Mouse (Mus musculus): ENCODE measurements at regions not wholly inside any gene's neighbourhood (a gene's known extent, or its start where the extent isn't known, plus 50 kb on each side); places are given as distances from the start of the nearest gene placed in this dataset.

DNA sequence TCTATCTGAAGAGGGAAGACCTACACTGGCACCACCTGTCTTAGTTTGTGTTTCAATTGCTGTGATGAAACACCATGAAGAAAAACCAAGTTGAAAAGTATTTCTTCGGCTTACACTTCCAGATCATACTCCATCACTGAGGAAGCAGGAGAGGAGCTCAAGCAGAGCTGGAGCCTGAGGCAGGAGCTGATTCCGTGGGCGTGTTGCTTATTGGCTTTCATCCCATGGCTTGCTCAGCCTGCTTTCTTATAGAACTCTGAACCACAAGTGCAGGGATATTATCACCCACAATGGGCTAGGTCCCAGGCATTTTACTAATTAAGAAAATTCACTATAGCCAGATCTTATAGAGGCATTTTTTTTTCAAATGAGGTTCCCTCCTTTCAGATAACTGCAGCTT lies 384.7 kb downstream of the Rfpl4b start:
- H3K4me2 ChIP-seq (ENCODE audit: low read length): no peak overlapping the region
- H3K27ac ChIP-seq: no peak overlapping the region
- no peaks in the 10 kb centered on the region for H3K4me1 ChIP-seq (replicated peaks; ENCODE audit: insufficient read depth, low read length)
- DNase-seq (ENCODE audit: low spot score): no peak
- ATAC-seq (replicated peaks; ENCODE audit: low FRiP score, low read depth): no peak
- H3K36me3 ChIP-seq (ENCODE audit: insufficient read depth, low read length): no peaks in the 10 kb centered on the region
- no peak for TF ChIP-seq CTCF (IDR thresholded peaks at IDR 0.05; ENCODE audit: low read depth)
- H3K27me3 ChIP-seq (ENCODE audit: insufficient read depth, low read length): no peaks in the 10 kb centered on the region
- H3K9ac ChIP-seq (ENCODE audit: low read depth, low read length): no peak overlapping the region
- no peak overlapping the region for H3K4me3 ChIP-seq (replicated peaks; ENCODE audit: low read depth, low read length)
- WGBS: 77% methylated on average over 3 of the region's 3 CpGs
- no peaks in the 10 kb centered on the region; the same call in 1 of the 2 replicates for H3K9me3 ChIP-seq (replicated peaks; ENCODE audit: low read length)

DNA sequence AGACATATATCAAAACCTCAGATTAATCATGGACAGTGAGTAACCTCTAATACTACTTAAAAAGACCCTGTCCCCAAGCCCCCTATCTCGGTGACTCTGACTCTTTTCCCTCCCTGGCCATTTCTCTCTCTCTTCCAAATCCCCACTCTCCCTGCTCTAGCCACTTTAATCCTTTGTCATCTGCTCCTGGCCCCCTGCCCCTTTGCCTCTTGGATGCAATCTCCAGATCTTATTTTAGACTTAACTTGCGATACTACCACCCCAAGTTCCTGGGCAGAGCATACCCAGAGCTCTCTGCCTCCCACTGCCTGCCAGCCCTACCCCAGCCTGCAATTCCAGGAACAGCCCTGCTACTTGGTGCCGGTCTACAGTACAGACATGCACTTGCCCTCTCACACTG lies 400.0 kb downstream of the Rfpl4b start:
- Histone ChIP-seq H3K9ac (ENCODE audit: low read depth, low read length) (no peak overlapping the region), H3K4me1 (replicated peaks; ENCODE audit: insufficient read depth, low read length) (no peaks in the 10 kb centered on the region), H3K27me3 (ENCODE audit: insufficient read depth, low read length) (no peaks in the 10 kb centered on the region), H3K9me3 (replicated peaks; ENCODE audit: low read length) (no peaks in the 10 kb centered on the region), H3K27ac (no peak overlapping the region), H3K4me3 (replicated peaks; ENCODE audit: low read depth, low read length) (no peak overlapping the region), H3K4me2 (ENCODE audit: low read length) (no peak overlapping the region), H3K36me3 (ENCODE audit: insufficient read depth, low read length) (no peaks in the 10 kb centered on the region)
- WGBS: 89% methylated on average over 3 of the region's 3 CpGs
- DNase-seq (ENCODE audit: low spot score): no peak
- no peak for ATAC-seq (replicated peaks; ENCODE audit: low FRiP score, low read depth)
- no peak for TF ChIP-seq CTCF (IDR thresholded peaks at IDR 0.05; ENCODE audit: low read depth)

DNA sequence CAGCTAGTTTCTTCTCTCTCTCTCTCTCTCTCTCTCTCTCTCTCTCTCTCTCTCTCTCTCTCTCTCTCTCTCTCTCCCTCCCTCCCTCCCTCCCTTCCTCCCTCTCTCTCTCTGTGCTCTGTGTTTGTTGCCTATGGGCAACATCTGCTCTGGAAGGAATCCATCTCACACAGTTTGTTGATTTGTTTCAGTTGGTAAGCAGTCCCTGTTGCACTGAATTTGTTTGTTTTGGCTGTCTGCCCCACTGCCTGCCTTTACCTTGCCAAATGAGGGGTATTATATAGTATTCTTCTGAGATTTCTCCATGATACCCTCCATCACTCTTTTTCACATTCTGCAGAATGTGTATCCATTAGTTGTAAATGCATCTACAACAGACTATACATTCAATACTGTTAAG lies 401.8 kb downstream of the Rfpl4b start:
- no peak for DNase-seq (ENCODE audit: low spot score)
- no peak for TF ChIP-seq CTCF (IDR thresholded peaks at IDR 0.05; ENCODE audit: low read depth)
- Histone ChIP-seq H3K9me3 (replicated peaks; ENCODE audit: low read length) (no peaks in the 10 kb centered on the region), H3K4me1 (replicated peaks; ENCODE audit: insufficient read depth, low read length) (no peaks in the 10 kb centered on the region), H3K36me3 (ENCODE audit: insufficient read depth, low read length) (no peaks in the 10 kb centered on the region), H3K27ac (no peak overlapping the region), H3K4me3 (replicated peaks; ENCODE audit: low read depth, low read length) (no peak overlapping the region), H3K4me2 (ENCODE audit: low read length) (no peak overlapping the region), H3K27me3 (ENCODE audit: insufficient read depth, low read length) (no peaks in the 10 kb centered on the region), H3K9ac (ENCODE audit: low read depth, low read length) (no peak overlapping the region)
- no peak for ATAC-seq (replicated peaks; ENCODE audit: low FRiP score, low read depth)

DNA sequence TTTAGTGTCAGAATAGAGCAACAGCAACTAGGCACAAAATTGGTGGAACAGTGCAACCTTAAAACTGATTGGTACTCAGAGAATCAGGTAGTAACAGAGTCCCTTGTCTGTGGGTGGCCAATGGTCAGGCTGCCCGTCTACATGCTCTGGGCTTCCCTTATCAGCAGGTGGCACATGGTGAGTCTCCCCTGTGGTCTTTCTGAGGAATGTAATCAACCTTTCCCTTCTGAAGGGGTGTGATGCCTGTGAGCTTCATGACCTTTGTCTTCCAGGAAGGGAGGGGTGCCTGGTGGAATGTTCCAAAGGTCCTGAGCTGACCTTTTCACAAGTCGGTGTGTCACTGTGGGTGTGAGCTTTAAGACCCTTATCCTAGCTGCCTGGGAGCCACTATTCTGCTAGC lies 438.4 kb downstream of the Rfpl4b start:
- WGBS: 41% methylated on average over 2 of the region's 2 CpGs
- ATAC-seq (replicated peaks; ENCODE audit: low FRiP score, low read depth): no peak
- no peak overlapping the region for H3K4me2 ChIP-seq (ENCODE audit: low read length)
- no peaks in the 10 kb centered on the region for H3K27me3 ChIP-seq (ENCODE audit: insufficient read depth, low read length)
- no peak overlapping the region for H3K27ac ChIP-seq
- no peak overlapping the region for H3K9ac ChIP-seq (ENCODE audit: low read depth, low read length)
- no peaks in the 10 kb centered on the region for H3K9me3 ChIP-seq (replicated peaks; ENCODE audit: low read length)
- H3K4me1 ChIP-seq (replicated peaks; ENCODE audit: insufficient read depth, low read length): no peaks in the 10 kb centered on the region
- no peaks in the 10 kb centered on the region for H3K36me3 ChIP-seq (ENCODE audit: insufficient read depth, low read length)
- no peak for TF ChIP-seq CTCF (IDR thresholded peaks at IDR 0.05; ENCODE audit: low read depth)
- no peak for DNase-seq (ENCODE audit: low spot score)
- no peak overlapping the region for H3K4me3 ChIP-seq (replicated peaks; ENCODE audit: low read depth, low read length)

DNA sequence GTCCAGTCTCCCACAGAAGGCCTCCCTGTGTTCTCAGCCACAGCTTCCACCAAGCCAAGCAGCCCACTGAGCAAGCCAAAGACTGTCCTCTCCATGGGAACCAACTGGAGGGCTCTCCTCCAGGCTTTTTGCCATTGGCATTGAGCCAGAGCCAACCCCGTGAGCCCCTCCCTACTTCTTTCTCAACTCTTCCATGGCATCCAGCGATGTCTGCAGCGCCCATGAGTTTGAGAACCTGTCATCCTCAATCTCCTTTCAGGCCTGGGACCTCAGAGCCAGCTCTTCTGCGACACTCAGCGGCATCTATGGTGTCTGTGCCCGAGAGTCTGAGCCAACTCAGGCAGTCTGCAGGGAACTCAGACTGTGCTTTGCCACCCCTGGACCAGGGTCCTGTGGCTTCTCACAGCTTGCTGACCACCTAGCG lies 439.7 kb downstream of the Rfpl4b start:
- Histone ChIP-seq H3K9me3 (replicated peaks; ENCODE audit: low read length) (no peaks in the 10 kb centered on the region), H3K36me3 (ENCODE audit: insufficient read depth, low read length) (no peaks in the 10 kb centered on the region), H3K27ac (no peak overlapping the region), H3K4me3 (replicated peaks; ENCODE audit: low read depth, low read length) (no peak overlapping the region), H3K27me3 (ENCODE audit: insufficient read depth, low read length) (no peaks in the 10 kb centered on the region), H3K9ac (ENCODE audit: low read depth, low read length) (no peak overlapping the region), H3K4me1 (replicated peaks; ENCODE audit: insufficient read depth, low read length) (no peaks in the 10 kb centered on the region), H3K4me2 (ENCODE audit: low read length) (no peak overlapping the region)
- no peak for ATAC-seq (replicated peaks; ENCODE audit: low FRiP score, low read depth)
- DNase-seq (ENCODE audit: low spot score): no peak
- 90% methylated on average over 7 of the region's 7 CpGs for WGBS
- TF ChIP-seq CTCF (IDR thresholded peaks at IDR 0.05; ENCODE audit: low read depth): no peak

DNA sequence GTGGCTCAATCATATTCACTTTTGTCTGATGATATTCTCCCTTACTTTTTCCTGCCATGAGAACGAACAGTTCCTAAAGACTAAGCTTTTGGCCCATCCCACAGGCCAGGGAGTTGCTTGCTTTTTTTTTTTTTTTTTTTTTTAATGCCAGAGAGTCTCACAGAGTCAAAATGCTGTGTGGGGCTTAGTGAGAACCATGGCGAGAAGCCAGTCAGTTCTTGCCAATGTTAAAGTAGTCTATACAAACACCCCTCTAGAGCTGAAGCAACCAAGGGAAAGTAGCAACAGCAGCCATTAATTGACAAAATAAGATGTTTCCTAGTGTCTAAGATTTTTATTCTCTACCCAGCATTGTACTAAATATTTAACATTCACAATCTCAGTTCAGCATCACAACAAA lies 441.2 kb downstream of the Rfpl4b start:
- ATAC-seq (replicated peaks; ENCODE audit: low FRiP score, low read depth): no peak
- TF ChIP-seq CTCF (IDR thresholded peaks at IDR 0.05; ENCODE audit: low read depth): no peak
- no peaks in the 10 kb centered on the region for H3K9me3 ChIP-seq (replicated peaks; ENCODE audit: low read length)
- no peak overlapping the region for H3K4me3 ChIP-seq (replicated peaks; ENCODE audit: low read depth, low read length)
- no peaks in the 10 kb centered on the region for H3K27me3 ChIP-seq (ENCODE audit: insufficient read depth, low read length)
- H3K9ac ChIP-seq (ENCODE audit: low read depth, low read length): no peak overlapping the region
- H3K36me3 ChIP-seq (ENCODE audit: insufficient read depth, low read length): no peaks in the 10 kb centered on the region
- 77% methylated on average over 2 of the region's 2 CpGs for WGBS
- H3K27ac ChIP-seq: no peak overlapping the region
- no peak for DNase-seq (ENCODE audit: low spot score)
- no peak overlapping the region for H3K4me2 ChIP-seq (ENCODE audit: low read length)
- H3K4me1 ChIP-seq (replicated peaks; ENCODE audit: insufficient read depth, low read length): no peaks in the 10 kb centered on the region

DNA sequence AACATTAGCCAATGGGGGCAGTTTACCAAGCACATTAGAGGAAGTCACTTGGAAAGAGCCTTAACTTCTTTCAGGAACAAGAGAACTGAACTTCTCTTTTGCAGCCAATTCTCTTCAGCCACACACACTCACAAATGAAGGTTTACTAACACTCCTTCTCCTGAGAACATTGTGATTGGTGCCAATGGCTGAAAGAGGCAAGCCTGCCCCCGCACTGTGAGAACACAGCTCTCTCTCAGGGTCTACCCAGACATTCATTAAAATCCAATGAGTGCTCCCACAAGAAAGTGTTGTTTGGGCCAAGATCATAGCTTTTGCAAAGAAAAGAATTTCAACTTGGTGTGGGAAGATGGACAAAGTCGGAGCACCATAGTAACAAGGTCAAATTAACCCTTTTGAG lies 454.8 kb downstream of the Rfpl4b start:
- no peak overlapping the region for H3K4me2 ChIP-seq (ENCODE audit: low read length)
- TF ChIP-seq CTCF (IDR thresholded peaks at IDR 0.05; ENCODE audit: low read depth): no peak
- WGBS: 87% methylated on average over 2 of the region's 2 CpGs
- H3K27ac ChIP-seq: no peak overlapping the region
- no peaks in the 10 kb centered on the region for H3K4me1 ChIP-seq (replicated peaks; ENCODE audit: insufficient read depth, low read length)
- no peaks in the 10 kb centered on the region for H3K27me3 ChIP-seq (ENCODE audit: insufficient read depth, low read length)
- ATAC-seq (replicated peaks; ENCODE audit: low FRiP score, low read depth): no peak
- DNase-seq (ENCODE audit: low spot score): no peak
- H3K4me3 ChIP-seq (replicated peaks; ENCODE audit: low read depth, low read length): no peak overlapping the region
- H3K36me3 ChIP-seq (ENCODE audit: insufficient read depth, low read length): no peaks in the 10 kb centered on the region
- H3K9ac ChIP-seq (ENCODE audit: low read depth, low read length): no peak overlapping the region
- H3K9me3 ChIP-seq (replicated peaks; ENCODE audit: low read length): no peaks in the 10 kb centered on the region

All from kidney, postnatal 0 days (tissue).